Mouse (Mus musculus) ES-Bruce4 (cell line): ENCODE results near the gene Hdgfl1.

Experiments used
- CTCF ChIP-seq: IDR thresholded peaks from one replicate; pipeline ENCODE4 v1.8.1; 2011; ENCODE audit warnings: low read depth, low read length
- EP300 ChIP-seq: IDR thresholded peaks from 2 replicates; pipeline ENCODE4 v1.6.1; 2011; ENCODE audit warnings: low read depth, low read length; ENCODE audit not compliant: insufficient read depth
- POLR2A ChIP-seq: IDR thresholded peaks from one replicate; pipeline ENCODE4 v1.8.1; 2011; ENCODE audit warnings: low read length; ENCODE audit not compliant: insufficient read depth

DNA sequence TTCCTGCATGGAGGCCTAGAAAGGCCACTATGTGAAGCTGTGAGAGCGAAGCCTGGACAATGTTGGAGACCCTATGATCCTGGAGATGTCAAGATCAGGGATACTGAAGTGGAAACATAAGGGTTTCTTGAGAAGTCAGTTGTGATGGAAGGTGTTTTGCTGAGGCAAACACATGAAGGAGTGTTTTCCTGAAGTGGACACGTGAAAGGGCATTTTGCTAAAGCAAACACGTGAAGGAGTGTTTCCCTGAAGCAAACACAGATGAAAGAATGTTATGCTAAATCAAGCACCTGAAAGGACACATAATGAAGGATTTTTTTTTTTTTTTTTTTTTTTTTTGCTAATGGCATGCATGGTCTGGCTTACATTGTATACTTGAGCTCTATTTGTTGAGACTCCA is 25.5 kb upstream of the Hdgfl1 start:
- no peak for TF ChIP-seq EP300
- no peak for TF ChIP-seq POLR2A
- no peak for TF ChIP-seq CTCF
